Comparison of ENCODE assay signal across 18 mouse cellular contexts in the genomic region with DNA sequence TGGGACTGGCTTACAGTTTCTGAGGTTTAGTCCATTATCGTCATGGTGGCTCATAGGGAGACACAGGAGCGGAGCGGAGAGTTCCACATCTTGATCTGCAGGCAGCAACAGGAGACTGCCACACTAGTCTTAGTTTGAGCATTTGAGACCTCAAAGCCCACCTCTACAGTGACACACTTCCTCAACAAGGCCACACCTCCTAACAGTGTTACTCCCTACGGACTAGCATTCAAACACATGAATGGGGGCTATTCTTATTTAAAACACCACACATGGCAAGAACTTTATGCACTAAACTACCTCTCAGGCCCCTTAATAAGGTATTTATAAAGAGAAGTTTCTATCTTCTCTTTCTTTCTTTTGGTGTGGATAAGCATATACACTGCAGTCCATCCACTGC.
"Had no signal": no experiment of that assay in that cellular context is flagged by ENCODE, and none has a peak within 500 bp of the region (broad histone marks: within the 10 kb centered on the region; RNA-seq: fewer than 3 reads in every experiment).

No protein-coding gene starts in this region.

- H3K9me3 ChIP-seq: midbrain, embryonic 10.5 days; midbrain, embryonic 12.5 days; neural tube, embryonic 13.5 days; neural tube, embryonic 15.5 days had no signal

- H3K4me3 ChIP-seq: midbrain, embryonic 10.5 days; midbrain, embryonic 12.5 days; myocyte; neural tube, embryonic 13.5 days; neural tube, embryonic 15.5 days had no signal

- DNase-seq: lung, adult 18-20 months; lung, embryonic 14.5 days; lung, postnatal 10 days; lung, postnatal 4 days; midbrain, embryonic 14.5 days; retina, postnatal 1 day; right cerebral cortex, adult 18-20 months; right cerebral cortex, postnatal 25 days; right cerebral cortex, postnatal 4 days; spleen, adult 18-20 months; thymus, adult 2 months; thymus, postnatal 25 days; thymus, postnatal 4 days had no signal

- H3K27me3 ChIP-seq: midbrain, embryonic 12.5 days; neural tube, embryonic 13.5 days; neural tube, embryonic 15.5 days had no signal

- H3K4me1 ChIP-seq: midbrain, embryonic 10.5 days; midbrain, embryonic 12.5 days; neural tube, embryonic 13.5 days; neural tube, embryonic 15.5 days had no signal

- H3K36me3 ChIP-seq: midbrain, embryonic 10.5 days; midbrain, embryonic 12.5 days; neural tube, embryonic 13.5 days; neural tube, embryonic 15.5 days had no signal

- H3K9ac ChIP-seq: lung, embryonic 14.5 days; midbrain, embryonic 12.5 days; neural tube, embryonic 13.5 days; neural tube, embryonic 15.5 days had no signal

- H3K27ac ChIP-seq: midbrain, embryonic 10.5 days; midbrain, embryonic 12.5 days; neural tube, embryonic 13.5 days; neural tube, embryonic 15.5 days had no signal
